Mouse (Mus musculus) ES-E14 (cell line): ENCODE data around the gene Gm20671. TPM values are rescaled to one million over a fixed set of nuclear protein-coding genes. Genes with fewer than 3 reads are reported as not detected.

Experiments used
- DNase-seq: peaks from one replicate; pipeline ENCODE4 v3.0.0-alpha.2; 2013; ENCODE audit warnings: low read depth, low spot score
- H3K27ac ChIP-seq: 2 replicates; pipeline ENCODE4 v1.5.1; 2012; ENCODE audit warnings: low read depth, mild to moderate bottlenecking, low read length, moderate library complexity, mixed read lengths; ENCODE audit not compliant: poor library complexity, insufficient read depth, severe bottlenecking
- H3K36me3 ChIP-seq: 2 replicates; pipeline ENCODE4 v1.6.1; 2012; ENCODE audit warnings: mild to moderate bottlenecking, low read length, moderate library complexity, mixed read lengths; ENCODE audit not compliant: control insufficient read depth, poor library complexity, insufficient read depth, severe bottlenecking
- H3K4me1 ChIP-seq, 2 experiments: fragments of 150-350 bp in 1 of 2; sonication (generic) in 1 of 2; 2 replicates each; pipeline ENCODE4 v1.6.1; 2012; ENCODE audit warnings: low read length in 2 of 2, mild to moderate bottlenecking in 1 of 2, mixed read lengths in 1 of 2; ENCODE audit not compliant: control insufficient read depth in 2 of 2, insufficient read depth in 2 of 2, poor library complexity in 1 of 2
- H3K4me3 ChIP-seq, 2 experiments: fragments of 150-350 bp in 1 of 2; sonication (generic) in 1 of 2; 2 replicates each; pipeline ENCODE4 v1.5.1; 2012; ENCODE audit warnings: low read length in 2 of 2, low read depth in 1 of 2, mild to moderate bottlenecking in 1 of 2, mixed read lengths in 1 of 2; ENCODE audit not compliant: insufficient read depth in 1 of 2, poor library complexity in 1 of 2, severe bottlenecking in 1 of 2
- H3K9ac ChIP-seq: 2 replicates; pipeline ENCODE4 v1.6.1; 2012; ENCODE audit warnings: low read depth, mild to moderate bottlenecking, low read length, mixed read lengths; ENCODE audit not compliant: poor library complexity, insufficient read depth, severe bottlenecking
- H3K9me3 ChIP-seq: fragments of 150-350 bp; sonication (generic); 2 replicates; pipeline ENCODE4 v1.6.1; 2012; ENCODE audit warnings: low read depth, mild to moderate bottlenecking, low read length; ENCODE audit not compliant: control insufficient read depth, insufficient read depth
- CHD2 ChIP-seq: IDR thresholded peaks from 2 replicates; pipeline ENCODE4 v1.6.1; 2014; ENCODE audit warnings: mild to moderate bottlenecking, low read depth, low read length, inconsistent platforms
- HCFC1 ChIP-seq: IDR thresholded peaks from 2 replicates; pipeline ENCODE4 v1.6.1; 2012; ENCODE audit warnings: low read length, inconsistent platforms, borderline replicate concordance; ENCODE audit not compliant: insufficient read depth
- MAFK ChIP-seq: IDR thresholded peaks from 2 replicates; pipeline ENCODE4 v1.6.1; 2014; ENCODE audit warnings: mild to moderate bottlenecking, low read depth, low read length, inconsistent platforms; ENCODE audit not compliant: insufficient read depth
- ZC3H11A ChIP-seq: IDR thresholded peaks from 2 replicates; pipeline ENCODE4 v1.6.1; 2012; ENCODE audit warnings: low read depth, mild to moderate bottlenecking, inconsistent platforms, low read length, borderline replicate concordance
- ZNF384 ChIP-seq: IDR thresholded peaks from 2 replicates; pipeline ENCODE4 v1.6.1; 2012; ENCODE audit warnings: low read depth, low read length, inconsistent platforms
- in situ Hi-C, 2 experiments: fragments of 600-800 bp; cut with MboI; formaldehyde crosslinking; loops; one replicate each; pipeline ENCODE4 v1.15.1; 2025; ENCODE audit warnings: low sequenced_read_pairs in 2 of 2, inconsistent platforms in 1 of 2; ENCODE audit not compliant: unreplicated experiment in 2 of 2
- total RNA-seq: library from RNA; depleted of rRNA; stranded (reverse); fragments of 300-350 nt; gene quantifications from 2 replicates; pipeline ENCODE4 v1.2.3, GENCODE M21; 2012

Gm20671 gene
- total RNA-seq, 1 experiment: not detected

GRCm38 (mm10) chr5:32712221-32713041 is 114.5 kb downstream of the Gm20671 start:
- peak; percentile 35 for DNase-seq
- Histone ChIP-seq H3K4me1 (no peaks in the 10 kb centered on the region), H3K36me3 (no peaks in the 10 kb centered on the region), H3K9me3 (no peaks in the 10 kb centered on the region), H3K4me3 (no peak overlapping the region), H3K9ac (no peak overlapping the region), H3K27ac (no peak overlapping the region)
- TF ChIP-seq MAFK (peak; percentile 95), ZC3H11A (no peak), HCFC1 (0 out of 2 replicates have a peak, but pooled peaks have one; percentile 40), ZNF384 (no peak), CHD2 (no peak)
- in situ Hi-C loops: no loop called here

- H3K27ac ChIP-seq: peak overlapping the region; percentile 71
- no peak for DNase-seq
- TF ChIP-seq CHD2 (no peak), ZC3H11A (no peak), HCFC1 (no peak), ZNF384 (no peak), MAFK (no peak)
- in situ Hi-C loops: no loop called here
- H3K9me3 ChIP-seq: no peaks in the 10 kb centered on the region
- no peak overlapping the region for H3K9ac ChIP-seq
- H3K4me3 ChIP-seq: no peak overlapping the region
- no peaks in the 10 kb centered on the region for H3K36me3 ChIP-seq
- no peaks in the 10 kb centered on the region for H3K4me1 ChIP-seq
These were observed 115.4 kb downstream of the Gm20671 start for GRCm38 (mm10) chr5:32711485-32711884.

GRCm38 (mm10) chr5:32706226-32706780 is 120.6 kb downstream of the Gm20671 start:
- Histone ChIP-seq H3K36me3 (no peaks in the 10 kb centered on the region), H3K4me3 (no peak overlapping the region), H3K9ac (no peak overlapping the region), H3K27ac (no peak overlapping the region), H3K4me1 (no peaks in the 10 kb centered on the region), H3K9me3 (no peaks in the 10 kb centered on the region)
- in situ Hi-C loops: no loop called here
- TF ChIP-seq HCFC1 (no peak), ZNF384 (no peak), CHD2 (no peak), ZC3H11A (no peak), MAFK (no peak)
- DNase-seq: no peak

- Histone ChIP-seq H3K9ac (no peak overlapping the region), H3K4me3 (no peak overlapping the region), H3K4me1 (no peaks in the 10 kb centered on the region), H3K36me3 (no peaks in the 10 kb centered on the region), H3K9me3 (no peaks in the 10 kb centered on the region), H3K27ac (no peak overlapping the region)
- in situ Hi-C loops: no loop called here
- DNase-seq: no peak
- TF ChIP-seq HCFC1 (no peak), ZC3H11A (no peak), MAFK (no peak), CHD2 (no peak), ZNF384 (no peak)
These were observed 129.6 kb downstream of the Gm20671 start for GRCm38 (mm10) chr5:32697208-32697867.
